Mouse (Mus musculus): ENCODE data around the gene Cdkl5.
"Not testable (repeated sequence)": the region's sequence is repeated elsewhere in the genome, so short reads cannot be mapped to it uniquely, and the experiment has no call there.

Cdkl5 gene

GRCm38 (mm10) chrX:160906477-160906876 lies 88.0 kb downstream of the Cdkl5 start:
- no peak for DNase-seq

- DNase-seq, result no peak
These were observed 88.6 kb downstream of the Cdkl5 start for GRCm38 (mm10) chrX:160905913-160906312.

GRCm38 (mm10) chrX:160905041-160905678 lies 89.3 kb downstream of the Cdkl5 start:
- no peak for DNase-seq

- no peak for DNase-seq
These were observed 93.4 kb downstream of the Cdkl5 start for GRCm38 (mm10) chrX:160901118-160901517.

- DNase-seq, result no peak
These were observed 102.4 kb downstream of the Cdkl5 start for GRCm38 (mm10) chrX:160892077-160892476.

- DNase-seq, result no peak
These were observed 108.2 kb downstream of the Cdkl5 start for GRCm38 (mm10) chrX:160886301-160886700.

GRCm38 (mm10) chrX:160866576-160866975 lies 127.9 kb downstream of the Cdkl5 start:
- peak; percentile 32 for DNase-seq

GRCm38 (mm10) chrX:160865022-160865421 lies 129.5 kb downstream of the Cdkl5 start:
- DNase-seq, result no peak

GRCm38 (mm10) chrX:160863689-160864383 lies 130.7 kb downstream of the Cdkl5 start:
- DNase-seq, result no peak

GRCm38 (mm10) chrX:160808226-160808625 lies 186.3 kb downstream of the Cdkl5 start:
- peak; percentile 23 for DNase-seq

- DNase-seq, result no peak
These were observed 189.9 kb downstream of the Cdkl5 start for GRCm38 (mm10) chrX:160804409-160805150.

- no peak for DNase-seq
These were observed 199.6 kb downstream of the Cdkl5 start for GRCm38 (mm10) chrX:160794920-160795319.

GRCm38 (mm10) chrX:160782276-160782675 lies 212.2 kb downstream of the Cdkl5 start:
- no peak for DNase-seq

GRCm38 (mm10) chrX:160773033-160773432 lies 221.5 kb downstream of the Cdkl5 start:
- DNase-seq, result no peak

GRCm38 (mm10) chrX:160769622-160770021 lies 224.9 kb downstream of the Cdkl5 start:
- not testable (repeated sequence) for DNase-seq

- DNase-seq, result no peak
These were observed 226.8 kb downstream of the Cdkl5 start, which contains the start of gene Rs1 for GRCm38 (mm10) chrX:160767713-160768112. Rs1 (plus strand) TSS chrX:160768013.

- DNase-seq, result no peak
These were observed 228.3 kb downstream of the Cdkl5 start for GRCm38 (mm10) chrX:160766233-160766616.

GRCm38 (mm10) chrX:160765389-160766232 lies 228.9 kb downstream of the Cdkl5 start:
- DNase-seq, result peak; percentile 93

- DNase-seq, result no peak
These were observed 243.7 kb downstream of the Cdkl5 start for GRCm38 (mm10) chrX:160750808-160751207.

GRCm38 (mm10) chrX:160748653-160749052 lies 245.9 kb downstream of the Cdkl5 start:
- DNase-seq, result no peak

- no peak for DNase-seq
These were observed 249.1 kb downstream of the Cdkl5 start for GRCm38 (mm10) chrX:160745399-160745798.

GRCm38 (mm10) chrX:160735650-160736049 lies 258.9 kb downstream of the Cdkl5 start, which contains the start of gene Ppef1:
Ppef1 (minus strand) TSS chrX:160735765.
- DNase-seq, result no peak
